Mouse (Mus musculus) forebrain, postnatal 0 days (tissue): ENCODE measurements around the gene Hoxb3. TPM values are rescaled to one million over a fixed set of nuclear protein-coding genes. Genes with fewer than 3 reads are reported as not detected.

Experiments
- ATAC-seq: fragments of 200-750 bp; cut with Nextera tagmentation; 2 replicates; pipeline ENCODE4 v1.8.0; 2017; ENCODE audit warnings: mild to moderate bottlenecking, moderate library complexity
- DNase-seq: peaks from one replicate; pipeline ENCODE4 v3.0.0-alpha.2; 2015
- H3K27ac ChIP-seq: fragments of 300-500 bp; sonication (generic); 2 replicates; pipeline ENCODE4 v1.5.1; 2014; ENCODE audit warnings: low read depth, mild to moderate bottlenecking, antibody characterized with exemption, low read length, moderate library complexity, mixed read lengths
- H3K27me3 ChIP-seq: fragments of 300-500 bp; sonication (generic); 2 replicates; pipeline ENCODE4 v1.6.1; 2014; ENCODE audit warnings: mild to moderate bottlenecking, low read length, mixed read lengths; ENCODE audit not compliant: insufficient read depth
- H3K36me3 ChIP-seq: fragments of 300-500 bp; sonication (generic); 2 replicates; pipeline ENCODE4 v1.6.1; 2014; ENCODE audit warnings: mild to moderate bottlenecking, moderate library complexity; ENCODE audit not compliant: insufficient read depth
- H3K4me1 ChIP-seq: fragments of 300-500 bp; sonication (generic); 2 replicates; pipeline ENCODE4 v1.6.1; 2014; ENCODE audit warnings: antibody characterized with exemption; ENCODE audit not compliant: insufficient read depth
- H3K4me2 ChIP-seq: fragments of 300-500 bp; sonication (generic); 2 replicates; pipeline ENCODE4 v1.6.1; 2014; ENCODE audit warnings: low read depth, mild to moderate bottlenecking, moderate library complexity
- H3K4me3 ChIP-seq: fragments of 300-500 bp; sonication (generic); 2 replicates; pipeline ENCODE4 v1.5.1; 2014; ENCODE audit warnings: low read depth, low read length, mixed read lengths
- H3K9ac ChIP-seq: fragments of 300-500 bp; sonication (generic); 2 replicates; pipeline ENCODE4 v1.6.1; 2014; ENCODE audit warnings: mild to moderate bottlenecking
- H3K9me3 ChIP-seq: fragments of 300-500 bp; sonication (generic); 2 replicates; pipeline ENCODE4 v1.6.1; 2016; ENCODE audit warnings: low read length
- CTCF ChIP-seq: sonication (generic); IDR thresholded peaks from 2 replicates; pipeline ENCODE4 v1.5.1; 2016; ENCODE audit warnings: antibody characterized with exemption, control low read depth, low read depth
- WGBS: fragments of 180-500 bp; shearing (Covaris S2); extraction: QIAGEN DNeasy Blood & Tissue Kit; methylation state at CpG from one replicate; pipeline ENCODE4 v1.1.7; 2014; 5-methylcytosine and 5-hydroxymethylcytosine counted together
- polyA plus RNA-seq: library from polyadenylated mRNA; unstranded; fragments of >200 nt; fragmentation: Nextera tagmentation; extraction: Ambion mirVana; gene quantifications from 2 replicates; pipeline ENCODE4 v1.2.1, GENCODE M21; 2015
- total RNA-seq: library from RNA; depleted of rRNA; stranded (reverse); fragments of >200 nt; gene quantifications from 2 replicates; pipeline ENCODE4 v1.2.3, GENCODE M21; 2014

Gene Hoxb3
- total and polyA plus RNA-seq, 2 experiments from 2014 or later = not detected

DNA sequence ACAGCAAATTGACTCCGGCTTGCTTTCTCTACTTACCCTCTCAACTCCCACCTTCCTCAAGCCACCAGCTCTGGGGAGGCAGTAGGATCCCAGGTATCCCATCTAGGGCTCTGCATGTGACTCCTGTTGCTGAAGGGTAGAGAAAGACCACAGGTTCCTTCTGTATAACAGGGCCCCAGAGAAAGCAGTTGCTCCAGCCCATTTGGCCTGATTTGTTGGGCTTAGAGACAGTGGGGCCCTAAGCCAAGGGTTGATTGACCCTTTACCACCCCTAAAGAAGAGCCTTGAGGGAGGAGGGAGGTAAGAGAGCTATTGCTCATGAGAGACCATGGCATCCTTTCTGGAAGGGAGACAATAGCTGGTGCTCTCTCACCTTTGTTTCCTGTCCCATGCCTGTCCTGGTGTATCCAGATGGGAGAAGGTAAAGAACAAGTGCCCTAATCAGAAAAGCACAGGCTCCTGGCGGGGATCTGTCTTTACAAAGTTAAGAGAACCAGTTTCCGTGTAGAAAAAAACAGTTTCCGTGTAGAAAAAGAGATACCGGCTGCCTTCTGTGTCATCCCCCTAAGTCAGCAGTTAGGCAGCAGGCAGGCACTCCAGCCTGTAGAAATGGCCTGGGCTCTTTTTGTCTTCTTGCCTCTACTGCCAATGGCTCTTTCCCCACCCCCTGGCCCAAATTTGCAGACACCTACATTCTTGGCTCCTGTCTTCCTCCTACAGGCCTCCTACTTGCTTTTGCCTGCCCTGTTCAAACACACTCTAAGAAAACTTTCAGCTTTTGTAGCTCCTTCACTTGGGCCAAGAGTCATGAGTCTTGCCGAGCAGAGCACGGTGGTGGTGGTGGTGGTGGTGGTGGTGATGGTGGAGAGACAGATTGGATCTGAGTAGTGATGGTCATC is 16.1 kb downstream of the Hoxb3 start:
- Histone ChIP-seq H3K9me3 (no peaks in the 10 kb centered on the region), H3K4me2 (no peak overlapping the region), H3K27ac (no peak overlapping the region), H3K4me1 (no peaks in the 10 kb centered on the region), H3K4me3 (no peak overlapping the region), H3K9ac (no peak overlapping the region), H3K36me3 (no peaks in the 10 kb centered on the region), H3K27me3 (peaks cover 94% of the 10 kb centered on the region)
- TF ChIP-seq CTCF = no peak
- ATAC-seq (no peak), DNase-seq (no peak)
- WGBS = 9% methylated on average over 7 of the region's 7 CpGs

DNA sequence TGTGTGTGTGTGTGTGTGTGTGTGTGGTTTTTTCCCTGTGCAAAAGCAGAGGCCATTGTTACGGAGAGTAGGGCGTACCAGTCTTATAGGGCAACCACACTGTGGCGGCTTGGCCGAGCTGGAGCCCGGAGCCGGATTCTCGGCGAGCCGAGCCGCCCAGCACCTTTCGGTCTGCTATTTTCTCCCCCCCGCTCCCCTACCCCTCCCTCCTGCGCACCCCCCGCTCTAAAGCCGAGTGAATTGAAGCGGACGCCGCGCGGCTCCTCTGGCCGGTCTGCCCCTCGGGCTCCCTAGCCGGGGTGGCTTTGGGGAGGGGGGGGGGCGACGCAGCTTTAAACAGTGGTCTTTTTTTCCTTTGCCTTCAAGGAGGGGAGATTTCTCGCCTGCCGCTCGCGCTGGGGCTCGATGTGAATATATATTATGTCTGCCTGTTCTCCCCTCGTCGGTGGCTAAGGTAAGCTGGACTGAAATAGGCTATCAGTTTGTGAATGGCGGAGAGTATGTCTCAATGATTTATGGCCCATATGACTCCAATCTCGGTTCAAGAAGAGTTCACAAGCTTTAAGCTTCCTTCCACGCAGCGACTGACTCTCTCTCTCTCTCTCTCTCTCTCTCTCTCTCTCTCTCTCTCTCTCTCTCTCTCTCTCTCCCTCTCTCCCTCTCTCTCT is 17.7 kb downstream of the Hoxb3 start:
- Histone ChIP-seq H3K36me3 (no peaks in the 10 kb centered on the region), H3K4me1 (no peaks in the 10 kb centered on the region), H3K27me3 (peaks cover 94% of the 10 kb centered on the region), H3K4me3 (no peak overlapping the region), H3K27ac (no peak overlapping the region), H3K9me3 (no peaks in the 10 kb centered on the region), H3K4me2 (no peak overlapping the region), H3K9ac (no peak overlapping the region)
- no peak for ATAC-seq
- 3% methylated on average over 30 of the region's 36 CpGs for WGBS
- TF ChIP-seq CTCF = no peak
- no peak for DNase-seq

DNA sequence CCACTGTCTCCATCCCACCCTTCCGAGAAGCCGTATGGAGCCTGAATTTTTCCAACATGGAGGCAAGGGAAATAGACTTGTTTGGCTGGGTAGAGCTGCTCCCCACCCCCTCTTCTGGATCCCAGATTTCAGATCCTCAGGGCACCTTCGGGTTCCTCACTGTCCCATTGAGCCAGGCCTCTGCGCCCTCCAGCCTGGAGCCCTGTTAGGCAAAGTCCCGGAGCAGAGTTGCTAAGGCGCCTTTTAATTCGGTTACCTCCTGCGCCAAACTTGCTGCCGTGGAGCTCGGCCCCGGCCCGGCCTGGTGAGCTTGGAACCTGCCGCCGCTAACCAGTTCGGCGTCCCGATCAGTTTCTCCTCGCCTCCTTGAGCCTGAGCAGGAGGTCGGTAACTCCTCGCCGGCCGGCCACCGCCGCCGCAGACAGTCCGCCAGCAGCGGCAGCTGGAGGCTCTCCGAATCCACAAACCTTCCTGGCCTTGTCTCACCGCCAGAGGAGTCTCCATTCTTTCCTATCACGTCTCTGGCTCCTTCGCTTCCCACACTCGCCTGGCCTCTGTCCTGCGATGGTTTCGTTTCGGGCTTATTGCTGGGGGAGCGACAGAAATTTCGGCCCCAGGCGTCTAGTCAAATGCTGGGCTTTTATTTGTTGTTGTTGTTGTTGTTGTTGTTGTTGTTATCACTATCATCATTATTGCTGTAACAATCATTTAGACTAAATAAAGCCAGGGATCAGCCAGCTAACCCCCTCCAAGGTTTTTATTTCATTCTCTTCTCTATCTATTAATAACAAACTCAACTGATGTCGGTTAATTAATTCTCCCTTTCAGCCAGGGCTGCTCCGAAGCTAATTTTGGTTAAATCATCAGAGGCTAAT is 18.8 kb downstream of the Hoxb3 start:
- no peak overlapping the region for H3K9ac ChIP-seq
- under 1% methylated on average over 40 of the region's 40 CpGs for WGBS
- no peaks in the 10 kb centered on the region for H3K9me3 ChIP-seq
- ATAC-seq = no peak
- H3K27ac ChIP-seq = no peak overlapping the region
- no peak overlapping the region for H3K4me2 ChIP-seq
- H3K36me3 ChIP-seq = no peaks in the 10 kb centered on the region
- DNase-seq = peak; percentile 50
- H3K27me3 ChIP-seq = peaks cover 94% of the 10 kb centered on the region
- no peaks in the 10 kb centered on the region for H3K4me1 ChIP-seq
- H3K4me3 ChIP-seq = no peak overlapping the region
- no peak for TF ChIP-seq CTCF

DNA sequence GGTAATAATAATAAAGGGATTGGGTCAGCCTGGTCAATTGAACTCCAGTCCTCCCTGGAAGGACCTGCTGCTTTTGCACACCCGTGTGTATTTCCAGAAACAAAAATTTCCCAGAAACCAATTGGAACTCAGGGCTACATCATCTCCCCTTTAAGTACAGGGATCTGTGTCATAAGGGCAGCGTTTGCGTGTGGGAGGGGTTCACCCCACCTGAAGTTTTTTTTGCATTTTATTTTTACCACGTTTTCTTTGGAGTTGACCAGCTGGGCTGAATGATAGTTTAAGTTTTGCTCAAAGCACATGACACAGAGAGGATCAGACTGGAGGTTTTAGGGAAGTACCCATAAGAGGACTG is 19.4 kb downstream of the Hoxb3 start:
- Histone ChIP-seq H3K9ac (no peak overlapping the region), H3K27ac (no peak overlapping the region)
- no peak for ATAC-seq

DNA sequence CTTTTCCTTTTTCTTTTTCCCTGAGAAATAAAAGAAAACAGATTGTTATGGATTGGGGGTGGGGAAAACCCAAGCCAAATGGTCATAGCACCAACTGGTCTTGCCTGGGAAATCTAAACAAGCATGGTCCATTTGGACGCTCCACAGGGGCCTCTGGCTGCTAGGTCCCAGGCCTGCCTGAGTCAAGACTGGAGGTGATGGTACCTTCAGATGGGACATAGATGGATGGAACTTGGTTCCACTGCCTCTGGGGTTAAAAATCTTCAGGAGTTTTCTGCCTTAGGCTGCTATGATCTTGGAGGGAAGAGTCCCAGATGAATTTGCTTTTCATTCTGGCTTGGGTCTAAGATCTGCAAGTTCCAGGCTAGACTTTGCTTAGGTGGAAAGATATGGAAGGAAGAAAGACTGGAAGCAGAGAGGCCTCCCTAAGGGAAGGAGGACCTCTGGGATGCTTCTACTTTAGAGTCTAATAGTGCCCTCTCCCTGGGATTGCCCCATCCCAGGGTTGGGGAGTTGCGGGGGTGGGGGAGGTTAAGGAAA is 20.1 kb downstream of the Hoxb3 start:
- Histone ChIP-seq H3K27me3 (peaks cover 91% of the 10 kb centered on the region), H3K4me1 (no peaks in the 10 kb centered on the region), H3K4me2 (no peak overlapping the region), H3K4me3 (no peak overlapping the region), H3K9ac (no peak overlapping the region), H3K27ac (no peak overlapping the region), H3K36me3 (no peaks in the 10 kb centered on the region), H3K9me3 (no peaks in the 10 kb centered on the region)
- 10% methylated on average over 2 of the region's 2 CpGs for WGBS
- no peak for TF ChIP-seq CTCF
- ATAC-seq (no peak), DNase-seq (no peak)

More for the DNA sequence above, 19.4 kb downstream of the Hoxb3 start:
- Histone ChIP-seq H3K4me1 (no peaks in the 10 kb centered on the region), H3K9me3 (no peaks in the 10 kb centered on the region), H3K4me3 (no peak overlapping the region), H3K4me2 (no peak overlapping the region), H3K27me3 (peaks cover 91% of the 10 kb centered on the region), H3K36me3 (no peaks in the 10 kb centered on the region)
- WGBS = 0% methylated on average over 4 of the region's 4 CpGs
- TF ChIP-seq CTCF = no peak
- DNase-seq = no peak

DNA sequence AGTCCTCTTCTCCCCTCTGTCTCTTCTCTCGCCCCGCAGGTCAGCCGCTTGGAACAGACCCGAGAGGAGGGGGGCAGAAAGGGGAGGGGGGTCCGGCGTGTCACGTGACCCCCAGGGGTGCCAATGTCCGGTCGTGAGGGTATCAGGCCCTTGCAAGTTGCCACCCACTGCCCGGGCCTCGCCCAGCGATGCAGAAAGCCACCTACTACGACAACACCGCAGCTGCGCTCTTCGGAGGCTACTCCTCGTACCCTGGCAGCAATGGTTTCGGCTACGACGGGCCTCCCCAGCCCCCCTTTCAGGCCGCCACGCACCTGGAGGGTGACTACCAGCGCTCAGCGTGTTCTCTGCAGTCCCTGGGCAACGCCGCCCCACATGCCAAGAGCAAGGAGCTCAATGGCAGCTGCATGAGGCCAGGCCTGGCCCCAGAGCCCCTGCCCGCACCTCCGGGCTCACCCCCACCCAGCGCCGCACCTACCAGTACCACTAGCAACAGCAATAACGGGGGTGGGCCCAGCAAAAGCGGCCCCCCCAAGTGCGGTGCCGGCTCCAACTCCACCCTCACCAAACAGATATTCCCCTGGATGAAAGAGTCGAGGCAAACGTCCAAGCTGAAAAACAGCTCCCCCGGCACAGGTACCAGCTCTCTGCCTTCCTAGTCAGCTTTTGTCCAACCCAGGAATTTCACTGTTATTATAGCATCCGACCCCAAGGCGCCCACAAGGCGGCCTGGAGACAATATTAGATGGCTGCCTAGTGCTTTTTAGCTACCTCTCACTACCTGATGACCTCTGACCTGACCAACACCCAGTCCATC is 21.1 kb downstream of the Hoxb3 start:
- Histone ChIP-seq H3K27ac (no peak overlapping the region), H3K4me3 (no peak overlapping the region), H3K4me1 (no peaks in the 10 kb centered on the region), H3K9ac (no peak overlapping the region), H3K27me3 (peaks cover 91% of the 10 kb centered on the region), H3K4me2 (no peak overlapping the region), H3K36me3 (no peaks in the 10 kb centered on the region), H3K9me3 (no peaks in the 10 kb centered on the region)
- DNase-seq = no peak
- no peak for ATAC-seq
- 3% methylated on average over 40 of the region's 40 CpGs for WGBS
- TF ChIP-seq CTCF = no peak
